Mouse (Mus musculus) hindbrain, postnatal 0 days (tissue): Measurements from ENCODE around the gene Smtn. TPM values are rescaled to one million over a fixed set of nuclear protein-coding genes. Genes with fewer than 3 reads are reported as not detected.
A peak's percentile ranks its signal among the peaks of the same experiment; 100 is the strongest.

Experiments
- ATAC-seq: fragments of 200-750 bp; cut with Nextera tagmentation; 2 replicates; pipeline ENCODE4 v1.8.0; 2017; ENCODE audit warnings: mild to moderate bottlenecking, moderate TSS enrichment, moderate library complexity
- DNase-seq: peaks from one replicate; pipeline ENCODE4 v3.0.0-alpha.2; 2015; ENCODE audit warnings: low spot score
- H3K27ac ChIP-seq: fragments of 300-500 bp; sonication (generic); 2 replicates; pipeline ENCODE4 v1.5.1; 2014; ENCODE audit warnings: mild to moderate bottlenecking
- H3K27me3 ChIP-seq: fragments of 300-500 bp; sonication (generic); 2 replicates; pipeline ENCODE4 v1.6.1; 2014; ENCODE audit warnings: low read length, mixed read lengths; ENCODE audit not compliant: insufficient read depth
- H3K36me3 ChIP-seq: fragments of 300-500 bp; sonication (generic); 2 replicates; pipeline ENCODE4 v1.6.1; 2014; ENCODE audit warnings: low read length, mixed read lengths; ENCODE audit not compliant: insufficient read depth
- H3K4me1 ChIP-seq: fragments of 300-500 bp; sonication (generic); 2 replicates; pipeline ENCODE4 v1.6.1; 2014; ENCODE audit warnings: antibody characterized with exemption, low read length, mixed read lengths; ENCODE audit not compliant: insufficient read depth
- H3K4me2 ChIP-seq: fragments of 300-500 bp; sonication (generic); 2 replicates; pipeline ENCODE4 v1.6.1; 2014; ENCODE audit warnings: low read depth, mild to moderate bottlenecking, low read length, moderate library complexity, mixed read lengths
- H3K4me3 ChIP-seq: fragments of 300-500 bp; sonication (generic); 2 replicates; pipeline ENCODE4 v1.5.1; 2014; ENCODE audit warnings: low read length
- H3K9ac ChIP-seq: fragments of 300-500 bp; sonication (generic); replicated peaks from 2 replicates; pipeline ENCODE4 v1.6.1; 2014; ENCODE audit warnings: mild to moderate bottlenecking, low read length, moderate library complexity, mixed read lengths
- H3K9me3 ChIP-seq: fragments of 300-500 bp; sonication (generic); 2 replicates; pipeline ENCODE4 v1.6.1; 2016; ENCODE audit warnings: low read length, mixed read lengths
- CTCF ChIP-seq: IDR thresholded peaks from 2 replicates; pipeline ENCODE4 v1.5.1; 2016; ENCODE audit warnings: antibody characterized with exemption, control low read depth, low read depth
- WGBS: fragments of 180-500 bp; shearing (Covaris S2); extraction: QIAGEN DNeasy Blood & Tissue Kit; methylation state at CpG from one replicate; pipeline ENCODE4 v1.1.7; 2014; 5-methylcytosine and 5-hydroxymethylcytosine counted together
- polyA plus RNA-seq: library from polyadenylated mRNA; unstranded; fragments of >200 nt; fragmentation: Nextera tagmentation; extraction: Ambion mirVana; gene quantifications from 2 replicates; pipeline ENCODE4 v1.2.1, GENCODE M21; 2015
- total RNA-seq: library from RNA; depleted of rRNA; stranded (reverse); fragments of >200 nt; gene quantifications from 2 replicates; pipeline ENCODE4 v1.2.3, GENCODE M21; 2014

Smtn gene
- total and polyA plus RNA-seq, 2 experiments from 2014 or later: 10.0 to 10.7 TPM

DNA sequence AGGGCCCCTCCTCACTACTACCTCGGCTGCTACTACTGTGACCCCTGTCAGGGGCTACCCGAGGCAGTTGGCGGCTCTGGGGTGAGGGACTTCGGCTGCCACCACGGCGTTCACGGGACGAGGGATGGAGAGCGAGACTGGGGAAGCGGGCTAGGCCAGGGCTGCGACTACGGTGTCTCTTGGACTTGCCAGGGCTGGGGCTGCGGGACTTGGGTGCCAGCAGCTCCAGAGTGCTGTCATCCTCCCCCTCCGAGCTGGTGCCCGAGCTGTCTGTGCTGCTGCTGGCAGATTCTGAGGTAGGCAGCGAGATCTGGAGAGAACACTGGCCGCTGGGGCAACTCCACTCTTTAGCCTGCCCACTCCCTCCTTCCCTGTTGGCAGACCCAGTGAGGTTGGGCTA lies 45.6 kb downstream of the Smtn start:
- WGBS: 74% methylated on average over 17 of the region's 17 CpGs
- no peak overlapping the region for H3K27ac ChIP-seq

GRCm38 (mm10) chr11:3492748-3493147 lies 47.7 kb downstream of the Smtn start:
- WGBS: 66% methylated on average over 4 of the region's 4 CpGs
- no peak for DNase-seq
- no peaks in the 10 kb centered on the region for H3K9me3 ChIP-seq
- H3K4me1 ChIP-seq: no peaks in the 10 kb centered on the region; the same call in 1 of the 2 replicates
- H3K27me3 ChIP-seq: no peaks in the 10 kb centered on the region
- 0 out of 2 replicates have a peak overlapping the region, but pooled peaks have one; percentile 15 for H3K27ac ChIP-seq
- H3K36me3 ChIP-seq: no peaks in the 10 kb centered on the region
- no peak overlapping the region for H3K4me2 ChIP-seq
- H3K9ac ChIP-seq: no peak overlapping the region
- no peak overlapping the region for H3K4me3 ChIP-seq
- no peak for ATAC-seq
- TF ChIP-seq CTCF: no peak

More for the DNA sequence above, 45.6 kb downstream of the Smtn start:
- no peaks in the 10 kb centered on the region; the same call in 1 of the 2 replicates for H3K4me1 ChIP-seq
- ATAC-seq: no peak; the same call in 1 of the 2 replicates
- H3K36me3 ChIP-seq: no peaks in the 10 kb centered on the region; the same call in 1 of the 2 replicates
- H3K9me3 ChIP-seq: no peaks in the 10 kb centered on the region
- H3K27me3 ChIP-seq: no peaks in the 10 kb centered on the region
- DNase-seq: no peak
- no peak for TF ChIP-seq CTCF
- no peak overlapping the region for H3K9ac ChIP-seq
- no peak overlapping the region for H3K4me3 ChIP-seq
- H3K4me2 ChIP-seq: no peak overlapping the region

DNA sequence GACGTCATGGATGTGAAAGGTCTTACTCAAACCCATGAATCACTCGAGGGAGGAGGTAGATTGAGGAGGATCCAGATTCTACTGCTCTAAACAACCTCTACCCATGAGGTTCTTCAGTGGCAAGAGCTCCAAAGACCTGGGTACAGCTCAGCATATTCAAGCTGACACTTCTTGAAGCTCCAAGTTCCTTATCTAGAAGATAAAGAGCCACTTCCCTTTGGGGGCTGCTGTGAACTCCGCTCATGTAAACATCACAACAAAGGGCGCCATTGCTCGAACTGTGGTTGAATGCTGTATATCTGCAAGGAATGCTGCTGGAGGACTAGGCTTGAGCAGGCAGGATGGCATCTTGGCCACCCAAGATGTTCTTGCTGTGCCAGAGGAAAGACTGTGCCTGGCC lies 51.4 kb downstream of the Smtn start:
- H3K36me3 ChIP-seq: no peaks in the 10 kb centered on the region
- no peaks in the 10 kb centered on the region for H3K9me3 ChIP-seq
- H3K4me1 ChIP-seq: no peaks in the 10 kb centered on the region; the same call in 1 of the 2 replicates
- no peak overlapping the region for H3K4me3 ChIP-seq
- no peak for TF ChIP-seq CTCF
- no peaks in the 10 kb centered on the region for H3K27me3 ChIP-seq
- H3K27ac ChIP-seq: no peak overlapping the region
- no peak for DNase-seq
- no peak for ATAC-seq
- H3K9ac ChIP-seq: no peak overlapping the region
- WGBS: 86% methylated on average over 5 of the region's 5 CpGs
- no peak overlapping the region for H3K4me2 ChIP-seq

DNA sequence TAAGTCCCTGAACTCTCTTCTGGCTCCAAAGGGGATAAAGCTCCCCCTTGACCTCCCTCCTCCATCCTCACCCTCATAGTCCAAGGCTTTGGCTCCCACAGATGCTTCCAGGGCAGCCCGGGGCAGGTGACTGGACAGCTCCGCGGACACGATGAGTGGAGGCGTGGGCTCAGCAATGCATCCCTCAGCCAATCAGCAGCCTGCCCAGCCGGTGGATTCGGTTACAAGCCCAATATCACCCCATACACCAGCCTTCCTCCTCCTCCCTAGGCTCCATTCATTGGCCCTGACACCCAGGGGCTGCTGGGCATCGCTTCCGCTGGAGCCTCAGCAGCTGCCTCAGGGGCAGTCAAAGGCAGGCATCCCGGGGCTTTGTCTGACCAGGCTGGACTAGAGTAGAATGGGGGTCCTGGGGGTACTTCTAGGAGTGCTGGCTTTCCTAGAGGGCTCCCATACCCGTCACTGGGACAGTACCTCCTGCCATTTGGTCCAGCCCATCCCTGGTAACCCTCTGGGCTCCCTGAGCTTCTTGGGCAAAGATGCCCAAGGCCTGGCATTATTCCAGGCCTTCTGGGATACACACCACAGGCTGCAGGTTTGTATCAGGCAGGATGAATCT lies 52.4 kb downstream of the Smtn start, which contains the start of gene Pla2g3:
Pla2g3 (plus strand) TSS at position 333 of the 619 bp plus-strand sequence.
- no peak for TF ChIP-seq CTCF
- Histone ChIP-seq H3K27me3 (no peaks in the 10 kb centered on the region), H3K4me2 (0 out of 2 replicates have a peak within 1 kb of the TSS, but pooled peaks have one; percentile 18), H3K4me1 (no peaks in the 10 kb centered on the region; the same call in 1 of the 2 replicates), H3K27ac (no peak within 1 kb of the TSS; the same call in 1 of the 2 replicates), H3K36me3 (no peaks in the 10 kb centered on the region), H3K9me3 (no peaks in the 10 kb centered on the region), H3K9ac (no peak within 1 kb of the TSS), H3K4me3 (no peak within 1 kb of the TSS)
- peak; percentile 42 for DNase-seq
- WGBS: 28% methylated on average over 11 of the region's 11 CpGs
- ATAC-seq: peak; percentile 36; the same call in 1 of the 2 replicates

DNA sequence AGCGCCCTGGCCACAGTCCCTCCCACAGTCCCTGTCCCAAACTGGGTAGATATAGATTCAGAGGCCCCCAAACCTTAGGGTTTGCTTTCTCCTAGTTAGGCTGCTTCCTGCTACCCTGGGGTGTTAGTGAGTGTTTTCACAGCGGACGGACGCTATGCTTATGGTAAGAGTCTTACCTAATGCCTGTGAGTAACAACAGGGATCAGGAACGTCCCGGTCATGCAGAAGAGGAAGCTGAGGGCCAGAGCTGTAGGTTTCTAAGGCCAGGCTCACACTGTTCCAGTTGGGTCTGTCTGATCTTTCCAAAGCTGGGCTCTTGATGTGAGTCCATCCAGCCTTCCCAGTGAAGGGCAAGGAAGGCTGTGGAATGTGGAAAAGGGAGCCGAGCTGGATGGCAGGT lies 54.1 kb downstream of the Smtn start:
- Histone ChIP-seq H3K27ac (no peak overlapping the region), H3K27me3 (no peaks in the 10 kb centered on the region), H3K4me1 (no peaks in the 10 kb centered on the region), H3K36me3 (no peaks in the 10 kb centered on the region), H3K4me3 (no peak overlapping the region), H3K4me2 (no peak overlapping the region), H3K9me3 (no peaks in the 10 kb centered on the region), H3K9ac (no peak overlapping the region)
- ATAC-seq (no peak), DNase-seq (no peak)
- no peak for TF ChIP-seq CTCF
- WGBS: 73% methylated on average over 7 of the region's 7 CpGs

DNA sequence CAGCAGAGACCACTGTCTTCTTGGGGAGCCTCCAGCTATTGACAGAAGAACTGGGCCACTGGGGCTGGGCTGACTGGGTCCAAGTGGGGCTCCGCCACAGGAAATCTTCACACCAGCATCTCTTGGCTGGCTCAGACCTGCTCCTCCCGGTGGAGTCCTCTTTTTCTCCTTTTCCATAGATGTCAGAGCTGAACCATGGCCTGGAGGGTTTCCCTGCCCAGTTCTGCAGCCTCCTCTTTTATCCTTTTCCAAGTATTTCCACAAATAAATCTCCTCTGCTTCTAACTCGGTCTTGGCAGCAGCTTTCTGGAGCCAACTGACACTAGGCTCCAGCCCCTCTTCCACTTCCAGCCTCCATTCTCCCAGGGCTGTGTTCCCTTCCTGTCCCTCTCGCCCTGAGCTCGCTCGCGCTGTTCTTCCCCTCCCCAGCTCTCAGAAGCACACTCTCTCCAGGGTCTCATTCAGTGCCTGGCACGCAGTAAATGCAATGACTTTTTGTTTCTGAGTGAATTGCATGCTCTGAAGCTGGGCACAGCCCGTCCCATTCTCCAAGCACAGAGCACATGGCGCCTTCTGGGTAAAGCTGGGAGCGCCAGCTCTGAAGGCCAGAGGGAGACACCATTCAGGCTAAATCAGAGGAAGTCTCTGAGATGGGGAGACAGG lies 56.3 kb downstream of the Smtn start:
- Histone ChIP-seq H3K27ac (peak overlapping the region; percentile 72), H3K4me3 (no peak overlapping the region), H3K4me2 (no peak overlapping the region), H3K4me1 (no peaks in the 10 kb centered on the region), H3K27me3 (no peaks in the 10 kb centered on the region), H3K9me3 (no peaks in the 10 kb centered on the region), H3K9ac (no peak overlapping the region), H3K36me3 (no peaks in the 10 kb centered on the region)
- no peak for TF ChIP-seq CTCF
- peak; percentile 79 for DNase-seq
- peak; percentile 91 for ATAC-seq
- 38% methylated on average over 11 of the region's 11 CpGs for WGBS

DNA sequence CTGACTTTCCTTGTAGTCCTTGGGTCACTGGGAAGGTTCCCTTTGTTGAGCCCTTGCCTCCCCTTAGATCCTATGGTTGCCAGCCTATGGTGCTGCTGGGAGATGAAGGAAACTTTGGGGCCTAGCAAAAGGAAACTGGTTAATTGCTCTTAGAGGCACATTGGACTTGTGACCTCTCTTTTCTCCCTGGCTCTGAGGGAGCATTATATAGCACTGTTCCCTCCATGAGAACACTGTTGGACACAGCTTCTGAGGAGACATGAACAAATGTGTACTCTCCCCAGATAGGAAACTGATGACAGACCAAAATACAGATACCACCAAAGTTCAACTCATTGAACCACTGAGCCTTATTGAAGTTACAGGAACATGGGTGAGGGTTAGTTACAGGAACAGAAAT lies 64.9 kb downstream of the Smtn start:
- ATAC-seq (no peak), DNase-seq (no peak)
- Histone ChIP-seq H3K27ac (no peak overlapping the region), H3K9ac (no peak overlapping the region), H3K27me3 (no peaks in the 10 kb centered on the region), H3K4me1 (no peaks in the 10 kb centered on the region), H3K4me3 (no peak overlapping the region), H3K9me3 (no peaks in the 10 kb centered on the region), H3K4me2 (no peak overlapping the region), H3K36me3 (no peaks in the 10 kb centered on the region)
- TF ChIP-seq CTCF: no peak
